Mouse (Mus musculus) heart, embryonic 15.5 days (tissue): ENCODE measurements around the gene Actr1a. TPM values are rescaled to one million over a fixed set of nuclear protein-coding genes. Genes with fewer than 3 reads are reported as not detected.
A peak's percentile ranks its signal among the peaks of the same experiment; 100 is the strongest.

Source experiments
- ATAC-seq: fragments of 200-750 bp; cut with Nextera tagmentation; replicated peaks from 2 replicates; pipeline ENCODE4 v1.8.0; 2017; ENCODE audit warnings: low read depth, moderate TSS enrichment; ENCODE audit not compliant: insufficient number of reproducible peaks, insufficient read depth, low FRiP score
- H3K27ac ChIP-seq: fragments of 300-500 bp; sonication (generic); 2 replicates; pipeline ENCODE4 v1.5.1; 2015; ENCODE audit warnings: mild to moderate bottlenecking, inconsistent platforms
- H3K27me3 ChIP-seq: fragments of 300-500 bp; sonication (generic); 2 replicates; pipeline ENCODE4 v1.6.1; 2015; ENCODE audit warnings: inconsistent platforms
- H3K36me3 ChIP-seq: fragments of 300-500 bp; sonication (generic); 2 replicates; pipeline ENCODE4 v1.6.1; 2015; ENCODE audit warnings: mild to moderate bottlenecking, inconsistent platforms
- H3K4me1 ChIP-seq: fragments of 300-500 bp; sonication (generic); replicated peaks from 2 replicates; pipeline ENCODE4 v1.6.1; 2015; ENCODE audit warnings: inconsistent platforms
- H3K4me2 ChIP-seq: fragments of 300-500 bp; sonication (generic); 2 replicates; pipeline ENCODE4 v1.6.1; 2015; ENCODE audit warnings: inconsistent platforms, mild to moderate bottlenecking, moderate library complexity
- H3K4me3 ChIP-seq: fragments of 300-500 bp; sonication (generic); 2 replicates; pipeline ENCODE4 v1.5.1; 2015; ENCODE audit warnings: mild to moderate bottlenecking, inconsistent platforms
- H3K9ac ChIP-seq: fragments of 300-500 bp; sonication (generic); 2 replicates; pipeline ENCODE4 v1.6.1; 2015; ENCODE audit warnings: mild to moderate bottlenecking, inconsistent platforms
- H3K9me3 ChIP-seq: fragments of 300-500 bp; sonication (generic); replicated peaks from 2 replicates; pipeline ENCODE4 v1.6.1; 2016; ENCODE audit warnings: inconsistent platforms
- WGBS: fragments of 180-500 bp; shearing (Covaris S2); methylation state at CpG from one replicate; pipeline ENCODE4 v1.1.7; 2015; ENCODE audit warnings: mixed read lengths; 5-methylcytosine and 5-hydroxymethylcytosine counted together
- polyA plus RNA-seq: library from polyadenylated mRNA; unstranded; fragments of >200 nt; fragmentation: Nextera tagmentation; extraction: Ambion mirVana; gene quantifications from 2 replicates; pipeline ENCODE4 v1.2.1, GENCODE M21; 2015

The Actr1a gene
- 103 and 122 TPM in 2 replicates for polyA plus RNA-seq

- peak within 1 kb of the TSS; percentile 75 for H3K9ac ChIP-seq
- under 1% methylated on average over 51 of the region's 51 CpGs for WGBS
- H3K4me3 ChIP-seq: peak within 1 kb of the TSS; percentile 85
- ATAC-seq: peak; percentile 92
- H3K4me1 ChIP-seq: peaks cover 51% of the 10 kb centered on the region
- H3K27ac ChIP-seq: peak within 1 kb of the TSS; percentile 72
- H3K36me3 ChIP-seq: no peaks in the 10 kb centered on the region
- peak within 1 kb of the TSS; percentile 71 for H3K4me2 ChIP-seq
- H3K9me3 ChIP-seq: no peaks in the 10 kb centered on the region
- H3K27me3 ChIP-seq: no peaks in the 10 kb centered on the region
These were observed at the start of gene Actr1a for GRCm38 (mm10) chr19:46395109-46396009. Gene Actr1a, minus strand, starts transcription at chr19:46395748.

- Histone ChIP-seq H3K4me1 (peaks cover 23% of the 10 kb centered on the region), H3K27me3 (no peaks in the 10 kb centered on the region), H3K27ac (no peak overlapping the region), H3K4me2 (no peak overlapping the region), H3K9ac (no peak overlapping the region), H3K36me3 (no peaks in the 10 kb centered on the region), H3K9me3 (no peaks in the 10 kb centered on the region), H3K4me3 (no peak overlapping the region)
- WGBS: 5% methylated on average over 6 of the region's 6 CpGs
- ATAC-seq: peak; percentile 56; the same call in 1 of the 2 replicates
These were observed 48.7 kb upstream of the Actr1a start for GRCm38 (mm10) chr19:46444209-46444608.

- Histone ChIP-seq H3K4me3 (no peak overlapping the region), H3K4me2 (no peak overlapping the region), H3K27ac (peak overlapping the region; percentile 33; the same call in 1 of the 2 replicates), H3K9me3 (no peaks in the 10 kb centered on the region), H3K9ac (no peak overlapping the region), H3K36me3 (no peaks in the 10 kb centered on the region), H3K4me1 (peaks cover 20% of the 10 kb centered on the region), H3K27me3 (no peaks in the 10 kb centered on the region)
- ATAC-seq: no peak
- WGBS: 55% methylated on average over 6 of the region's 6 CpGs
These were observed 48.0 kb upstream of the Actr1a start for GRCm38 (mm10) chr19:46443509-46443908.

GRCm38 (mm10) chr19:46435492-46435891 lies 39.9 kb upstream of the Actr1a start:
- Histone ChIP-seq H3K27ac (no peak overlapping the region), H3K4me3 (no peak overlapping the region), H3K27me3 (no peaks in the 10 kb centered on the region), H3K9me3 (no peaks in the 10 kb centered on the region), H3K4me1 (no peaks in the 10 kb centered on the region), H3K4me2 (no peak overlapping the region), H3K9ac (no peak overlapping the region), H3K36me3 (no peaks in the 10 kb centered on the region)
- ATAC-seq: no peak
- 19% methylated on average over 7 of the region's 7 CpGs for WGBS

- Histone ChIP-seq H3K9me3 (no peaks in the 10 kb centered on the region), H3K4me1 (no peaks in the 10 kb centered on the region), H3K27ac (no peak overlapping the region), H3K36me3 (no peaks in the 10 kb centered on the region), H3K4me2 (no peak overlapping the region), H3K27me3 (no peaks in the 10 kb centered on the region), H3K4me3 (no peak overlapping the region), H3K9ac (no peak overlapping the region)
- ATAC-seq: no peak
- 76% methylated on average over 9 of the region's 9 CpGs for WGBS
These were observed 39.0 kb upstream of the Actr1a start for GRCm38 (mm10) chr19:46434591-46434990.

GRCm38 (mm10) chr19:46434148-46434547 lies 38.6 kb upstream of the Actr1a start:
- Histone ChIP-seq H3K4me3 (no peak overlapping the region), H3K27me3 (no peaks in the 10 kb centered on the region), H3K27ac (no peak overlapping the region), H3K4me2 (no peak overlapping the region), H3K36me3 (no peaks in the 10 kb centered on the region), H3K9me3 (no peaks in the 10 kb centered on the region), H3K9ac (no peak overlapping the region), H3K4me1 (no peaks in the 10 kb centered on the region)
- 75% methylated on average over 9 of the region's 9 CpGs for WGBS
- ATAC-seq: no peak

GRCm38 (mm10) chr19:46433712-46434111 lies 38.2 kb upstream of the Actr1a start:
- no peaks in the 10 kb centered on the region for H3K36me3 ChIP-seq
- no peak for ATAC-seq
- H3K4me2 ChIP-seq: no peak overlapping the region
- no peaks in the 10 kb centered on the region for H3K9me3 ChIP-seq
- H3K4me1 ChIP-seq: no peaks in the 10 kb centered on the region
- WGBS: 75% methylated on average over 7 of the region's 7 CpGs
- H3K27ac ChIP-seq: no peak overlapping the region
- no peak overlapping the region for H3K4me3 ChIP-seq
- H3K27me3 ChIP-seq: no peaks in the 10 kb centered on the region
- no peak overlapping the region for H3K9ac ChIP-seq

- Histone ChIP-seq H3K9me3 (no peaks in the 10 kb centered on the region), H3K36me3 (no peaks in the 10 kb centered on the region), H3K27me3 (no peaks in the 10 kb centered on the region), H3K4me2 (no peak overlapping the region), H3K9ac (no peak overlapping the region), H3K27ac (no peak overlapping the region), H3K4me1 (peaks cover 9% of the 10 kb centered on the region), H3K4me3 (no peak overlapping the region)
- ATAC-seq: no peak
These were observed 33.7 kb upstream of the Actr1a start for GRCm38 (mm10) chr19:46429250-46429649.

- Histone ChIP-seq H3K36me3 (no peaks in the 10 kb centered on the region), H3K4me2 (no peak overlapping the region), H3K4me1 (peaks cover 22% of the 10 kb centered on the region), H3K9me3 (no peaks in the 10 kb centered on the region), H3K27me3 (no peaks in the 10 kb centered on the region), H3K9ac (no peak overlapping the region), H3K4me3 (no peak overlapping the region), H3K27ac (no peak overlapping the region)
- no peak for ATAC-seq
- WGBS: 79% methylated on average over 12 of the region's 12 CpGs
These were observed 30.9 kb upstream of the Actr1a start for GRCm38 (mm10) chr19:46426488-46426887.

- Histone ChIP-seq H3K27me3 (no peaks in the 10 kb centered on the region), H3K4me2 (no peak overlapping the region), H3K36me3 (no peaks in the 10 kb centered on the region), H3K9ac (no peak overlapping the region), H3K9me3 (no peaks in the 10 kb centered on the region), H3K4me3 (no peak overlapping the region), H3K4me1 (peaks cover 24% of the 10 kb centered on the region), H3K27ac (peak overlapping the region; percentile 56)
- ATAC-seq: no peak
- WGBS: 74% methylated on average over 8 of the region's 8 CpGs
These were observed 29.7 kb upstream of the Actr1a start for GRCm38 (mm10) chr19:46425266-46425665.

- no peaks in the 10 kb centered on the region for H3K9me3 ChIP-seq
- H3K4me2 ChIP-seq: no peak overlapping the region
- ATAC-seq: no peak
- H3K4me1 ChIP-seq: peaks cover 24% of the 10 kb centered on the region
- H3K27me3 ChIP-seq: no peaks in the 10 kb centered on the region
- no peaks in the 10 kb centered on the region for H3K36me3 ChIP-seq
- WGBS: 49% methylated on average over 11 of the region's 11 CpGs
- H3K4me3 ChIP-seq: no peak overlapping the region
- no peak overlapping the region for H3K27ac ChIP-seq
- H3K9ac ChIP-seq: no peak overlapping the region
These were observed 27.1 kb upstream of the Actr1a start for GRCm38 (mm10) chr19:46422384-46423338.
